Mouse (Mus musculus): ENCODE data around the gene Tenm4. TPM values are rescaled to one million over a fixed set of nuclear protein-coding genes. Genes with fewer than 3 reads are reported as not detected.
"Not testable (repeated sequence)": the region's sequence is repeated elsewhere in the genome, so short reads cannot be mapped to it uniquely, and the experiment has no call there.

Gene Tenm4
- polyA plus RNA-seq, 1 experiment from 2014 or later = 62.8 TPM

GRCm38 (mm10) chr7:96619930-96620472, 449.0 kb downstream of the Tenm4 start:
- Histone ChIP-seq H3K36me3 (no peaks in the 10 kb centered on the region), H3K27me3 (no peaks in the 10 kb centered on the region), H3K4me3 (no peak overlapping the region), H3K4me2 (replicated peaks) (no peak overlapping the region), H3K9me3 (no peaks in the 10 kb centered on the region), H3K27ac (no peak overlapping the region), H3K9ac (no peak overlapping the region), H3K4me1 (peaks cover 4% of the 10 kb centered on the region; the same call in 1 of the 2 replicates)
- 21% methylated on average over 4 of the region's 4 CpGs for WGBS
- ATAC-seq (ENCODE audit: insufficient number of reproducible peaks, insufficient read depth, low FRiP score, low TSS enrichment) = peak; percentile 72; the same call in 1 of the 2 replicates

GRCm38 (mm10) chr7:96626338-96626737, 455.3 kb downstream of the Tenm4 start:
- 78% methylated on average over 3 of the region's 3 CpGs for WGBS
- Histone ChIP-seq H3K36me3 (no peaks in the 10 kb centered on the region), H3K9ac (no peak overlapping the region), H3K9me3 (no peaks in the 10 kb centered on the region), H3K4me1 (no peaks in the 10 kb centered on the region), H3K27ac (no peak overlapping the region), H3K4me3 (no peak overlapping the region), H3K27me3 (no peaks in the 10 kb centered on the region), H3K4me2 (replicated peaks) (no peak overlapping the region)
- ATAC-seq (ENCODE audit: insufficient number of reproducible peaks, insufficient read depth, low FRiP score, low TSS enrichment) = no peak

GRCm38 (mm10) chr7:96630551-96630950, 459.5 kb downstream of the Tenm4 start:
- ATAC-seq (ENCODE audit: insufficient number of reproducible peaks, insufficient read depth, low FRiP score, low TSS enrichment); H3K9ac ChIP-seq; H3K4me2 ChIP-seq (replicated peaks); H3K27ac ChIP-seq; H3K27me3 ChIP-seq; H3K4me3 ChIP-seq; H3K9me3 ChIP-seq; H3K4me1 ChIP-seq; H3K36me3 ChIP-seq: not testable (repeated sequence)
- 95% methylated on average over 9 of the region's 9 CpGs for WGBS

- no peaks in the 10 kb centered on the region for H3K36me3 ChIP-seq
- no peak for ATAC-seq (ENCODE audit: insufficient number of reproducible peaks, insufficient read depth, low FRiP score, low TSS enrichment)
- no peak overlapping the region for H3K9ac ChIP-seq
- no peak overlapping the region for H3K4me2 ChIP-seq (replicated peaks)
- no peak overlapping the region for H3K4me3 ChIP-seq
- 71% methylated on average over 1 of the region's 1 CpGs for whole genome bisulfite sequencing
- no peak overlapping the region for H3K27ac ChIP-seq
- H3K9me3 ChIP-seq = no peaks in the 10 kb centered on the region
- H3K4me1 ChIP-seq = no peaks in the 10 kb centered on the region
- no peaks in the 10 kb centered on the region for H3K27me3 ChIP-seq
These were observed 462.0 kb downstream of the Tenm4 start for GRCm38 (mm10) chr7:96633008-96633407.

- no peak for ATAC-seq (ENCODE audit: insufficient number of reproducible peaks, insufficient read depth, low FRiP score, low TSS enrichment)
- H3K9ac ChIP-seq = no peak overlapping the region
- no peaks in the 10 kb centered on the region for H3K9me3 ChIP-seq
- 59% methylated on average over 7 of the region's 7 CpGs for WGBS
- no peak overlapping the region for H3K4me3 ChIP-seq
- no peaks in the 10 kb centered on the region for H3K27me3 ChIP-seq
- H3K27ac ChIP-seq = no peak overlapping the region
- no peaks in the 10 kb centered on the region for H3K36me3 ChIP-seq
- H3K4me2 ChIP-seq (replicated peaks) = no peak overlapping the region
- H3K4me1 ChIP-seq = no peaks in the 10 kb centered on the region
These were observed 464.9 kb downstream of the Tenm4 start for GRCm38 (mm10) chr7:96635830-96636440.

- no peak overlapping the region for H3K27ac ChIP-seq
- no peaks in the 10 kb centered on the region for H3K36me3 ChIP-seq
- ATAC-seq (ENCODE audit: insufficient number of reproducible peaks, insufficient read depth, low FRiP score, low TSS enrichment) = peak; percentile 67
- peak overlapping the region; percentile 30 for H3K4me3 ChIP-seq
- peak overlapping the region; percentile 53 for H3K4me2 ChIP-seq (replicated peaks)
- 2% methylated on average over 27 of the region's 27 CpGs for WGBS
- no peaks in the 10 kb centered on the region for H3K9me3 ChIP-seq
- H3K4me1 ChIP-seq = peaks cover 45% of the 10 kb centered on the region
- H3K27me3 ChIP-seq = no peaks in the 10 kb centered on the region
- no peak overlapping the region for H3K9ac ChIP-seq
These were observed 472.6 kb downstream of the Tenm4 start for GRCm38 (mm10) chr7:96643461-96644204.

- Histone ChIP-seq H3K4me2 (replicated peaks) (peak overlapping the region; percentile 53), H3K27me3 (no peaks in the 10 kb centered on the region), H3K27ac (no peak overlapping the region), H3K4me3 (peak overlapping the region; percentile 30), H3K4me1 (peaks cover 46% of the 10 kb centered on the region), H3K36me3 (no peaks in the 10 kb centered on the region), H3K9ac (no peak overlapping the region), H3K9me3 (no peaks in the 10 kb centered on the region)
- WGBS = 5% methylated on average over 7 of the region's 7 CpGs
- ATAC-seq (ENCODE audit: insufficient number of reproducible peaks, insufficient read depth, low FRiP score, low TSS enrichment) = peak; percentile 50; the same call in 1 of the 2 replicates
These were observed 473.1 kb downstream of the Tenm4 start for GRCm38 (mm10) chr7:96644205-96644531.

- Histone ChIP-seq H3K27ac (no peak overlapping the region), H3K4me2 (replicated peaks) (no peak overlapping the region)
These were observed 476.6 kb downstream of the Tenm4 start for GRCm38 (mm10) chr7:96647657-96648056.

GRCm38 (mm10) chr7:96648606-96649005, 477.6 kb downstream of the Tenm4 start:
- no peak overlapping the region for H3K9ac ChIP-seq
- H3K4me2 ChIP-seq (replicated peaks) = no peak overlapping the region
- 0 out of 2 replicates have a peak overlapping the region, but pooled peaks have one; percentile 57 for H3K27ac ChIP-seq
- no peaks in the 10 kb centered on the region for H3K27me3 ChIP-seq
- H3K4me1 ChIP-seq = peaks cover 76% of the 10 kb centered on the region
- no peak for ATAC-seq (ENCODE audit: insufficient number of reproducible peaks, insufficient read depth, low FRiP score, low TSS enrichment)
- H3K4me3 ChIP-seq = no peak overlapping the region
- no peaks in the 10 kb centered on the region for H3K36me3 ChIP-seq
- no peaks in the 10 kb centered on the region for H3K9me3 ChIP-seq
- WGBS = 44% methylated on average over 2 of the region's 2 CpGs

More at GRCm38 (mm10) chr7:96647657-96648056, 476.6 kb downstream of the Tenm4 start:
- Histone ChIP-seq H3K9ac (no peak overlapping the region), H3K9me3 (no peaks in the 10 kb centered on the region), H3K27me3 (no peaks in the 10 kb centered on the region), H3K4me3 (no peak overlapping the region), H3K36me3 (no peaks in the 10 kb centered on the region), H3K4me1 (peaks cover 70% of the 10 kb centered on the region)
- WGBS = 19% methylated on average over 4 of the region's 4 CpGs
- no peak for ATAC-seq (ENCODE audit: insufficient number of reproducible peaks, insufficient read depth, low FRiP score, low TSS enrichment)

GRCm38 (mm10) chr7:96649171-96649570, 478.1 kb downstream of the Tenm4 start:
- Histone ChIP-seq H3K36me3 (no peaks in the 10 kb centered on the region), H3K9ac (no peak overlapping the region), H3K4me3 (no peak overlapping the region), H3K27me3 (no peaks in the 10 kb centered on the region), H3K4me1 (peaks cover 79% of the 10 kb centered on the region), H3K27ac (peak overlapping the region; percentile 57), H3K9me3 (no peaks in the 10 kb centered on the region), H3K4me2 (replicated peaks) (no peak overlapping the region)
- 71% methylated on average over 7 of the region's 7 CpGs for WGBS
- no peak for ATAC-seq (ENCODE audit: insufficient number of reproducible peaks, insufficient read depth, low FRiP score, low TSS enrichment)

GRCm38 (mm10) chr7:96650435-96650834, 479.4 kb downstream of the Tenm4 start:
- WGBS = 33% methylated on average over 2 of the region's 2 CpGs
- no peaks in the 10 kb centered on the region for H3K9me3 ChIP-seq
- H3K4me3 ChIP-seq = no peak overlapping the region
- peaks cover 78% of the 10 kb centered on the region for H3K4me1 ChIP-seq
- ATAC-seq (ENCODE audit: insufficient number of reproducible peaks, insufficient read depth, low FRiP score, low TSS enrichment) = no peak
- 0 out of 2 replicates have a peak overlapping the region, but pooled peaks have one; percentile 85 for H3K27ac ChIP-seq
- no peaks in the 10 kb centered on the region for H3K27me3 ChIP-seq
- no peak overlapping the region for H3K4me2 ChIP-seq (replicated peaks)
- no peaks in the 10 kb centered on the region for H3K36me3 ChIP-seq
- no peak overlapping the region for H3K9ac ChIP-seq

- Histone ChIP-seq H3K9me3 (no peaks in the 10 kb centered on the region), H3K36me3 (no peaks in the 10 kb centered on the region), H3K9ac (no peak overlapping the region), H3K27me3 (no peaks in the 10 kb centered on the region), H3K4me3 (no peak overlapping the region), H3K27ac (peak overlapping the region; percentile 85; the same call in 1 of the 2 replicates), H3K4me2 (replicated peaks) (no peak overlapping the region), H3K4me1 (peaks cover 73% of the 10 kb centered on the region)
- WGBS = 25% methylated on average over 6 of the region's 6 CpGs
- no peak for ATAC-seq (ENCODE audit: insufficient number of reproducible peaks, insufficient read depth, low FRiP score, low TSS enrichment)
These were observed 480.0 kb downstream of the Tenm4 start for GRCm38 (mm10) chr7:96651055-96651454.

All from embryonic facial prominence, embryonic 12.5 days (tissue).